Mouse (Mus musculus) erythroblast, embryonic 14.5 days (primary cell): Measurements from ENCODE around the gene Dock4.

Experiments
- GATA1 ChIP-seq: IDR thresholded peaks from 2 replicates; pipeline ENCODE4 v1.6.1; 2012; ENCODE audit warnings: low read length, inconsistent platforms, mixed read lengths
- TAL1 ChIP-seq: IDR thresholded peaks from 3 replicates; pipeline ENCODE4 v1.6.1; 2012; ENCODE audit warnings: low read length, inconsistent platforms, mixed read lengths

DNA sequence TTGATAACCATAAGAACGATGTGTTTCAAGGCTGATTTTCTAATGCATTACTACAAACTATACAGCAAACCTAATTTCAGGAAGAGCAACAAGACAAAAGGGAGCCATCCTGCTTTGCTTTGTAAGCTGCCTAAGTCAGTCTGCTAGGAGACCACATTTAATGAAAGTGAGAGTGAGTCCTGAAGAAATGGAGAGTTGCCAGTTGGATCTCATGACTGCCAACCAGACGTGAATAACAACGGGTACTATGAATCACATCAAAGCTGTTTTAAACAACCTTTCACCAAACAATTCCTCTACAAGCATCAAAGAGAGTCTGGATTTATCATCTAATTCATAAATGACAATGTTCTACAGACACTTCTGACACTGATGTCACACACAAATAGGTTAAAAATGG is 11.7 kb upstream of the Dock4 start:
- no peak for TF ChIP-seq GATA1
- TF ChIP-seq TAL1, result no peak
